Mouse (Mus musculus) heart, embryonic 14.5 days (tissue): ENCODE measurements around the gene Tmem210. TPM values are rescaled to one million over a fixed set of nuclear protein-coding genes. Genes with fewer than 3 reads are reported as not detected.
"Not testable (repeated sequence)": the region's sequence is repeated elsewhere in the genome, so short reads cannot be mapped to it uniquely, and the experiment has no call there.

Experiments
- ATAC-seq: fragments of 200-750 bp; cut with Nextera tagmentation; 2 replicates; pipeline ENCODE4 v1.8.0; 2017; ENCODE audit warnings: low read depth, moderate TSS enrichment; ENCODE audit not compliant: insufficient number of reproducible peaks, insufficient read depth, low FRiP score
- H3K27ac ChIP-seq, 2 experiments: fragments of 200-500 bp in 1 of 2; fragments of 300-500 bp in 1 of 2; sonication (generic) in 1 of 2; replicated peaks in 1 of 2; 2 replicates each; pipeline ENCODE4 v1.5.1; 2012 to 2014; ENCODE audit warnings: low read depth in 2 of 2, low read length in 2 of 2, control low read depth in 1 of 2, mild to moderate bottlenecking in 1 of 2, mixed read lengths in 1 of 2; ENCODE audit not compliant: control insufficient read depth in 1 of 2, insufficient read depth in 1 of 2
- H3K27me3 ChIP-seq: fragments of 300-500 bp; sonication (generic); 2 replicates; pipeline ENCODE4 v1.6.1; 2014; ENCODE audit warnings: mild to moderate bottlenecking, low read length, control low read depth; ENCODE audit not compliant: control insufficient read depth, insufficient read depth
- H3K36me3 ChIP-seq: fragments of 300-500 bp; sonication (generic); 2 replicates; pipeline ENCODE4 v1.6.1; 2014; ENCODE audit warnings: mild to moderate bottlenecking, control low read depth, low read length, mixed read lengths; ENCODE audit not compliant: control insufficient read depth, insufficient read depth
- H3K4me1 ChIP-seq, 2 experiments: fragments of 200-500 bp in 1 of 2; fragments of 300-500 bp in 1 of 2; sonication (generic) in 1 of 2; 2 replicates each; pipeline ENCODE4 v1.6.1; 2012 to 2014; ENCODE audit warnings: low read length in 2 of 2, control low read depth in 1 of 2, mixed read lengths in 1 of 2; ENCODE audit not compliant: control insufficient read depth in 2 of 2, insufficient read depth in 2 of 2
- H3K4me2 ChIP-seq: fragments of 300-500 bp; sonication (generic); 2 replicates; pipeline ENCODE4 v1.6.1; 2014; ENCODE audit warnings: mild to moderate bottlenecking, low read length
- H3K4me3 ChIP-seq, 2 experiments: fragments of 200-500 bp in 1 of 2; fragments of 300-500 bp in 1 of 2; sonication (generic) in 1 of 2; 2 replicates each; pipeline ENCODE4 v1.5.1; 2012 to 2014; ENCODE audit warnings: low read length in 2 of 2, mild to moderate bottlenecking in 2 of 2, control low read depth in 1 of 2, low read depth in 1 of 2, moderate library complexity in 1 of 2; ENCODE audit not compliant: control insufficient read depth in 1 of 2, insufficient read depth in 1 of 2
- H3K9ac ChIP-seq: fragments of 300-500 bp; sonication (generic); 2 replicates; pipeline ENCODE4 v1.6.1; 2014; ENCODE audit warnings: mild to moderate bottlenecking, low read length
- H3K9me3 ChIP-seq: fragments of 300-500 bp; sonication (generic); 2 replicates; pipeline ENCODE4 v1.6.1; 2016; ENCODE audit warnings: low read length, control low read depth; ENCODE audit not compliant: control insufficient read depth
- WGBS: fragments of 180-500 bp; shearing (Covaris S2); extraction: QIAGEN DNeasy Blood & Tissue Kit; methylation state at CpG from one replicate; pipeline ENCODE4 v1.1.7; 2014; 5-methylcytosine and 5-hydroxymethylcytosine counted together
- polyA plus RNA-seq: library from polyadenylated mRNA; unstranded; fragments of >200 nt; fragmentation: Nextera tagmentation; extraction: Ambion mirVana; gene quantifications from 2 replicates; pipeline ENCODE4 v1.2.1, GENCODE M21; 2014

The Tmem210 gene
- polyA plus RNA-seq, 1 experiment from 2014 or later, result not detected

DNA sequence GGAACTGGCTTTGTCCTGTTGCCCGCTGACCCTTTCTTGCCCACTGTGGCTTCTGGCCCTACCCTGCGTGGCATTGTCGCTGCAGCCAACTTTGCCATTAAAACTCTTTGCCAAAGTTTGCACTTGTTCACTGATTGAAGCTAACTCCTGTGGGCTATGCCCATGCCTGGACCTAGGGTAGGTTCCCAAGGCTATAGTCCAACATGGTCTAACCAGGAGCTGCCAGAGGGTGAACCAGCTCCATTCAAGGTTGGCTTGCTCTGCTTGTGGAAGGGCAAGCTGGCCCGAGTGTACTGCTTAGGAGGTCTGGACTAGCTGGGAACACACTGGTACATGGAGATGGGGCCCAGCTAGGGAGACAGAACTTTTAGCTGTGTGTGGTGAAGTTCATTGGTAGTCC lies 43.8 kb upstream of the Tmem210 start:
- 78% methylated on average over 4 of the region's 4 CpGs for WGBS
- Histone ChIP-seq H3K27me3 (peaks cover 28% of the 10 kb centered on the region), H3K4me1 (peaks cover 8 to 18% of the 10 kb centered on the region in 2 experiments), H3K4me2 (no peak overlapping the region), H3K27ac (no peak overlapping the region), H3K9ac (no peak overlapping the region), H3K36me3 (peaks cover 21% of the 10 kb centered on the region; the same call in 1 of the 2 replicates), H3K4me3 (no peak overlapping the region), H3K9me3 (no peaks in the 10 kb centered on the region)
- ATAC-seq, result no peak

DNA sequence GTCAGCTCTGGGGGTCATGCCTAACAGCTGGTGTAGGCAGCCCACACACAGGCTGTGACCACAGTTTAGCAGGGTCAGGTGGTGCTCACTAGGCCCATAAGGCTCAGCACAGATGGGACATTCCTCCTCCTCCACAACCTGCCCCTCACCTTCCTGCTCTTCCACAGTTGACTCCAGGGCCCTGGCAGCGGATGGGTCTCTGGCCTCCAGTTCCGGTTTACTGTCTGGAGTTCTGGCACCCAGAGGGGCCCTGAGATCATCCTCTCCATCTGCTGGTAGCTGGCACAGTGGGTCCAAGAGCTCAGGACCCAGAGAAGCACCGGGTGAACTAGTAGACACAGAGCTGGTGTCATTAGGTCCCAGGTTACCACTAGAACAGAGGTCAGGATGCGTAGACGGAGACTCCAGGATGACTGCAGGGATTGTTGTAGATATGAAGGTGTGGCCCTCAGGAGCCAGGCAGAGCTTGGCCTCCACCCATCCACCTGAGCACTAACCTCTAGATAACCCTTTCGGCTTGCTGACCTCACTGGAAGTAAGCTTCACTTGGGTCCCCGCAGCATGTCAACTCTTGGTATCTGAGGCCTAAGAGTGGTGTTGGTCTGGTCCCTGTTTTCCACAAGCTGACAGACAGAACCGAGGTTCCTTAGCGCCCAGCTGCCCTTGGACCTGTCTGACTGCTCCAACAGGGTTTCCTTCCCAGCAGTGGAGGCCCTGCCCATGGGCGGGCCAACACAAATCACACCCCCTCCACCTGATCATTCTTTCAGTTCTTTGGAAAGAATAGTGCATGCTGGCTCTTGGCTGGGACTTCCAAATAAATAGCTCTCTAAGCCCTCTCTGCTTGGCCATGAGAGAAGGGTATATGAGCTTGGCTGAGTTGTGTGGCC lies 41.5 kb upstream of the Tmem210 start, which contains the start of gene AL732309.1:
TSS of gene AL732309.1 (minus strand) at position 681 of the 890 bp plus-strand sequence.
- Histone ChIP-seq H3K4me1 (peaks cover 4 to 13% of the 10 kb centered on the region in 2 experiments; a peak in 3 of 4 replicates), H3K4me3 (no peak within 1 kb of the TSS), H3K36me3 (peaks cover 43% of the 10 kb centered on the region), H3K9ac (no peak within 1 kb of the TSS), H3K9me3 (no peaks in the 10 kb centered on the region), H3K4me2 (no peak within 1 kb of the TSS), H3K27me3 (peaks cover 22% of the 10 kb centered on the region), H3K27ac (no peak within 1 kb of the TSS)
- no peak for ATAC-seq
- WGBS, result 85% methylated on average over 10 of the region's 10 CpGs

DNA sequence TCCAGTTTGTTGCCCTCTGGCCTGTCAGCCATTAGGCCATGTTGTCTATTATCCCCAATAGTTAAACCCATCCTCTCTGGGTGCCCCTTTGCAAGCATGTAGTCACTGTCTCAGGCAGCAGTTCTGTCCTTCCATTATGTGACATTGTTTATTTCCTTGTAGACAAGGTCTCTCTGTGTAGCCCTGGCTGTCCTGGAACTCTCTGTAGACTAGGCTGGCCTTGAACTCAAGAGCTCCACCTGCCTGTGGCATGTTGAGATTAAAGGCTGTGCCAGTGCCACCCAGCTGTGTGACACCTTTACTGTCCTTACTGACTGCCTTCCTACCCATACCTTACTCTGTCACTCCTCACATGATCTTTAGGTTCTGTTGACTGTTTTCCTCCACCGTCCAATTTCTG lies 35.6 kb upstream of the Tmem210 start:
- Histone ChIP-seq H3K27me3 (no peaks in the 10 kb centered on the region), H3K9ac (no peak overlapping the region), H3K9me3 (no peaks in the 10 kb centered on the region), H3K27ac (no peak overlapping the region), H3K4me2 (no peak overlapping the region), H3K36me3 (peaks cover 63% of the 10 kb centered on the region), H3K4me3 (no peak overlapping the region), H3K4me1 (peaks cover 7 to 13% of the 10 kb centered on the region in 2 experiments; a peak in 3 of 4 replicates)
- no peak for ATAC-seq
- WGBS, result 82% methylated on average over 1 of the region's 1 CpGs

DNA sequence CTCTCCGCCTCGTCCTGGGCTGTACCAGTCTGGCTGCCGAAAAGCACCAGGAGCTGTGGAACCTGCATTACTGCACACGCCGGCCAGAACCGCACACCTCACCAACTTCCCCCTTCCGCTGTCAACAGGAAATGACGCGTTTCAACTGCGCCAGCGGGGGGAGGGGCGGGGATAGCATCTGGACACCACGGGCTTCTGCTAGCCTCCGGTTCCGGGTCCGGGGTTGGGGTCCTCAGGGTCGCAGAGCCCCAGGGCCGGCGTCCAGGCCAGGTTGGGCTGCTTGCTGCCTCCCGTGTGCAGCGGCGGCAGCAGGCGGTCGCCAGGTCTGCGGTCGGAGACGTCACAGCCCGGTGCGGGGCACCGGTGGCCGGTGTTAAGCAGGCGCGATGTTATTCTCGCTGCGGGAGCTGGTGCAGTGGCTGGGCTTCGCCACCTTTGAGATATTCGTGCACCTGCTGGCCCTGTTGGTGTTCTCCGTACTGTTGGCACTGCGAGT lies 32.6 kb upstream of the Tmem210 start, which contains the start of gene Tmem203:
TSS of gene Tmem203 (plus strand) at position 156 of the 496 bp plus-strand sequence.
- Histone ChIP-seq H3K4me3 (peak within 1 kb of the TSS; percentile 90 to 93), H3K9ac (peak within 1 kb of the TSS; percentile 88), H3K4me1 (peaks cover 7 to 13% of the 10 kb centered on the region in 2 experiments; a peak in 3 of 4 replicates), H3K4me2 (peak within 1 kb of the TSS; percentile 94), H3K36me3 (peaks cover 33% of the 10 kb centered on the region), H3K27me3 (no peaks in the 10 kb centered on the region), H3K9me3 (no peaks in the 10 kb centered on the region), H3K27ac (peak within 1 kb of the TSS; percentile 31 to 77)
- under 1% methylated on average over 39 of the region's 39 CpGs for WGBS
- peak; percentile 80 for ATAC-seq

DNA sequence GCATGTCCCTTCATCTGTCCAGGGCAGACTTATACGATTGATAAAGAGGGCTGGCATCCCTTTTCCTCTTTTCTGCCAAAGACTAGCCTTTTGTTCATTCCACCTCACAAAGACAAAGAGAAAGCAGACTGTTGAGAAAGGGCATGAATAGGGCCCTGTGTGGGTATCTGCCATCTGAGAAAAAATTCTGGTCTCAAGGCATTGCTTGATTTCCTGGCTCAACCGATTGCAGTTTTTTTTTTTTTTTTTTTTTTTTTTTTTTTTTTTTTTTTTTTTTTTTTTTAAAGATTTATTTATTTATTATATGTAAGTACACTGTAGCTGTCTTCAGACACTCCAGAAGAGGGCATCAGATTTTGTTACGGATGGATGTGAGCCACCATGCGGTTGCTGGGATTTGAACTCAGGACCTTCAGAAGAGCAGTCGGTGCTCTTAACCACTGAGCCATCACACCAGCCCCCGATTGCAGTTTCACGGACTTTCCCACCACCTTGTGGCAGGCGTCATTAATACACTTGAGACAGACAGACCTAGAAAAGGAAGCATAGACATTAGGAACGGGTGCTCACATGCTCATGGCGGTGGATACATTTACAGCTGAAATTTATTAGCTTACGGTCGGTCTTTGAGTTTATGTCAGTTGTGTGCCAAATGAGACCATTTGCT lies 31.4 kb upstream of the Tmem210 start:
- not testable (repeated sequence) for H3K27me3 ChIP-seq, H3K27ac ChIP-seq, ATAC-seq, H3K9me3 ChIP-seq
- Histone ChIP-seq H3K9ac (peak overlapping the region; percentile 88), H3K4me1 (peaks cover 7 to 13% of the 10 kb centered on the region in 2 experiments; a peak in 3 of 4 replicates), H3K36me3 (peaks cover 21% of the 10 kb centered on the region), H3K4me2 (peak overlapping the region; percentile 94), H3K4me3 (peak overlapping the region; percentile 3 to 90; a peak in 3 of 4 replicates)
- WGBS, result 56% methylated on average over 10 of the region's 12 CpGs

DNA sequence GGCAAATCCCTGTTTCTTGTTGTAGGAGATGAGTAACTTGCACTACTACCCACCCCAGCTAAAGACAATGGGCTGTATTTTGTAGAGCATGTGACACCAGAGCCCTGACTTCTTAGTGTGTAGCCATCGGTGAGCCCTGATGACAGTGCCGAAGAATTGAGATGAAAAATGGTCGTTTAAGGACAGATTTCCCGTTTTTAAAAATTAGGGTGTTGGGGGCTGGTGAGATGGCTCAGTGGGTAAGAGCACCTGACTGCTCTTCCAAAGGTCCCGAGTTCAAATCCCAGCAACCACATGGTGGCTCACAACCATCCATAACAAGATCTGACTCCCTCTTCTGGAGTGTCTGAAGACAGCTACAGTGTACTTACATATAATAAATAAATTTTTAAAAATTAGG lies 30.7 kb upstream of the Tmem210 start:
- not testable (repeated sequence) for ATAC-seq, H3K27me3 ChIP-seq, H3K27ac ChIP-seq, H3K4me3 ChIP-seq, H3K4me2 ChIP-seq, H3K9ac ChIP-seq, H3K9me3 ChIP-seq
- peaks cover 14% of the 10 kb centered on the region for H3K36me3 ChIP-seq
- 81% methylated on average over 5 of the region's 5 CpGs for WGBS
- peaks cover 7 to 16% of the 10 kb centered on the region in 2 experiments; a peak in 3 of 4 replicates for H3K4me1 ChIP-seq

DNA sequence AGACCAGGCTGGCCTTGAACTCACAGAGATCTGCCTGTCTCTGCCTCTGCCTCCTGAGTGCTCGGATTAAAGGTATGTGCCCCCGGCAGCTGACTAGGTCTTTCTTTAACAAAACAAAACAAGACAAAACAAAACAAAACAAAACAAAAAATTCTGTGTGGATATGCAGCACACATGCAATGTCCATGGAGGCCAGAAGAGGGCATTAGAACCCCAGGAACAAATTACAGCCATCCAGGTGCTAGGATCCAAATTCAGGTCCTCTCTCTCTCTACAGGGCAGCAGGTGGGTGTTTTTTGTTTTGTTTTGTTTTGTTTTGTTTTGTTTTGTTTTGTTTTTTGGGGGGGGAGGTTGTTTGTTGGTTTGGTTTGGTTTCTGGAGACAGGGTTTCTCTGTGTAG lies 29.1 kb upstream of the Tmem210 start:
- no peaks in the 10 kb centered on the region for H3K36me3 ChIP-seq
- no peak overlapping the region for H3K9ac ChIP-seq
- 58% methylated on average over 2 of the region's 2 CpGs for WGBS
- no peaks in the 10 kb centered on the region for H3K9me3 ChIP-seq
- no peak overlapping the region for H3K4me2 ChIP-seq
- no peak overlapping the region for H3K4me3 ChIP-seq
- H3K4me1 ChIP-seq, result peaks cover 14 to 25% of the 10 kb centered on the region in 2 experiments
- H3K27me3 ChIP-seq, result peaks cover 3% of the 10 kb centered on the region
- no peak for ATAC-seq
- no peak overlapping the region for H3K27ac ChIP-seq
